Mouse (Mus musculus): ENCODE measurements at regions not wholly inside any gene's neighbourhood (a gene's known extent, or its start where the extent isn't known, plus 50 kb on each side); places are given as distances from the start of the nearest gene placed in this dataset.
A peak's percentile ranks its signal among the peaks of the same experiment; 100 is the strongest.

GRCm38 (mm10) chr1:186354742-186355141, 237.6 kb upstream of the Lyplal1 start:
- no peaks in the 10 kb centered on the region for H3K9me3 ChIP-seq (replicated peaks; ENCODE audit: control insufficient read depth, low read length)
- H3K9ac ChIP-seq (ENCODE audit: low read length) = no peak overlapping the region
- no peak overlapping the region for H3K4me2 ChIP-seq (ENCODE audit: low read depth, low read length)
- H3K4me3 ChIP-seq (replicated peaks; ENCODE audit: low read length) = no peak overlapping the region
- no peak for ATAC-seq (ENCODE audit: insufficient read depth, low FRiP score)
- WGBS = 53% methylated on average over 6 of the region's 6 CpGs
- no peaks in the 10 kb centered on the region for H3K27me3 ChIP-seq (ENCODE audit: control insufficient read depth, insufficient read depth, low read length)
- H3K4me1 ChIP-seq (ENCODE audit: control insufficient read depth, insufficient read depth, low read length) = peaks cover 8% of the 10 kb centered on the region
- no peak overlapping the region for H3K27ac ChIP-seq (ENCODE audit: low read length)
- no peaks in the 10 kb centered on the region for H3K36me3 ChIP-seq (ENCODE audit: control insufficient read depth, insufficient read depth, low read length)

GRCm38 (mm10) chr1:186354072-186354471, 237.0 kb upstream of the Lyplal1 start:
- H3K4me1 ChIP-seq (ENCODE audit: control insufficient read depth, insufficient read depth, low read length) = peaks cover 8% of the 10 kb centered on the region
- no peaks in the 10 kb centered on the region for H3K9me3 ChIP-seq (replicated peaks; ENCODE audit: control insufficient read depth, low read length)
- ATAC-seq (ENCODE audit: insufficient read depth, low FRiP score) = no peak
- no peak overlapping the region for H3K4me3 ChIP-seq (replicated peaks; ENCODE audit: low read length)
- H3K9ac ChIP-seq (ENCODE audit: low read length) = no peak overlapping the region
- H3K27ac ChIP-seq (ENCODE audit: low read length) = no peak overlapping the region
- no peak overlapping the region for H3K4me2 ChIP-seq (ENCODE audit: low read depth, low read length)
- H3K27me3 ChIP-seq (ENCODE audit: control insufficient read depth, insufficient read depth, low read length) = no peaks in the 10 kb centered on the region
- H3K36me3 ChIP-seq (ENCODE audit: control insufficient read depth, insufficient read depth, low read length) = no peaks in the 10 kb centered on the region

GRCm38 (mm10) chr1:186350381-186350780, 233.3 kb upstream of the Lyplal1 start:
- H3K4me2 ChIP-seq (ENCODE audit: low read depth, low read length) = no peak overlapping the region
- no peak overlapping the region for H3K4me3 ChIP-seq (replicated peaks; ENCODE audit: low read length)
- no peaks in the 10 kb centered on the region for H3K9me3 ChIP-seq (replicated peaks; ENCODE audit: control insufficient read depth, low read length)
- WGBS = 80% methylated on average over 4 of the region's 4 CpGs
- no peaks in the 10 kb centered on the region for H3K36me3 ChIP-seq (ENCODE audit: control insufficient read depth, insufficient read depth, low read length)
- H3K27me3 ChIP-seq (ENCODE audit: control insufficient read depth, insufficient read depth, low read length) = no peaks in the 10 kb centered on the region
- ATAC-seq (ENCODE audit: insufficient read depth, low FRiP score) = no peak
- no peaks in the 10 kb centered on the region for H3K4me1 ChIP-seq (ENCODE audit: control insufficient read depth, insufficient read depth, low read length)
- no peak overlapping the region for H3K9ac ChIP-seq (ENCODE audit: low read length)
- H3K27ac ChIP-seq (ENCODE audit: low read length) = no peak overlapping the region

- Histone ChIP-seq H3K4me3 (replicated peaks; ENCODE audit: low read length) (no peak overlapping the region), H3K9me3 (replicated peaks; ENCODE audit: control insufficient read depth, low read length) (no peaks in the 10 kb centered on the region), H3K27ac (ENCODE audit: low read length) (no peak overlapping the region), H3K4me1 (ENCODE audit: control insufficient read depth, insufficient read depth, low read length) (no peaks in the 10 kb centered on the region), H3K9ac (ENCODE audit: low read length) (no peak overlapping the region), H3K36me3 (ENCODE audit: control insufficient read depth, insufficient read depth, low read length) (no peaks in the 10 kb centered on the region), H3K27me3 (ENCODE audit: control insufficient read depth, insufficient read depth, low read length) (no peaks in the 10 kb centered on the region), H3K4me2 (ENCODE audit: low read depth, low read length) (no peak overlapping the region)
- WGBS = 78% methylated on average over 2 of the region's 2 CpGs
- ATAC-seq (ENCODE audit: insufficient read depth, low FRiP score) = no peak
These were observed 232.9 kb upstream of the Lyplal1 start for GRCm38 (mm10) chr1:186349966-186350365.

- Histone ChIP-seq H3K4me1 (ENCODE audit: control insufficient read depth, insufficient read depth, low read length) (no peaks in the 10 kb centered on the region), H3K4me2 (ENCODE audit: low read depth, low read length) (no peak overlapping the region), H3K27me3 (ENCODE audit: control insufficient read depth, insufficient read depth, low read length) (no peaks in the 10 kb centered on the region), H3K36me3 (ENCODE audit: control insufficient read depth, insufficient read depth, low read length) (no peaks in the 10 kb centered on the region), H3K9ac (ENCODE audit: low read length) (no peak overlapping the region), H3K27ac (ENCODE audit: low read length) (no peak overlapping the region), H3K4me3 (replicated peaks; ENCODE audit: low read length) (no peak overlapping the region), H3K9me3 (replicated peaks; ENCODE audit: control insufficient read depth, low read length) (no peaks in the 10 kb centered on the region)
- peak; percentile 25; the same call in 1 of the 2 replicates for ATAC-seq (ENCODE audit: insufficient read depth, low FRiP score)
- WGBS = 62% methylated on average over 14 of the region's 14 CpGs
These were observed 230.5 kb upstream of the Lyplal1 start for GRCm38 (mm10) chr1:186347413-186348147.

- Histone ChIP-seq H3K9ac (ENCODE audit: low read length) (no peak overlapping the region), H3K4me3 (replicated peaks; ENCODE audit: low read length) (no peak overlapping the region), H3K36me3 (ENCODE audit: control insufficient read depth, insufficient read depth, low read length) (no peaks in the 10 kb centered on the region), H3K4me1 (ENCODE audit: control insufficient read depth, insufficient read depth, low read length) (no peaks in the 10 kb centered on the region), H3K4me2 (ENCODE audit: low read depth, low read length) (no peak overlapping the region), H3K27ac (ENCODE audit: low read length) (no peak overlapping the region), H3K27me3 (ENCODE audit: control insufficient read depth, insufficient read depth, low read length) (no peaks in the 10 kb centered on the region), H3K9me3 (replicated peaks; ENCODE audit: control insufficient read depth, low read length) (no peaks in the 10 kb centered on the region)
- 88% methylated on average over 6 of the region's 6 CpGs for WGBS
- no peak for ATAC-seq (ENCODE audit: insufficient read depth, low FRiP score)
These were observed 228.3 kb upstream of the Lyplal1 start for GRCm38 (mm10) chr1:186345449-186345848.

GRCm38 (mm10) chr1:186342931-186343506, 225.9 kb upstream of the Lyplal1 start:
- H3K36me3 ChIP-seq (ENCODE audit: control insufficient read depth, insufficient read depth, low read length) = no peaks in the 10 kb centered on the region
- H3K9me3 ChIP-seq (replicated peaks; ENCODE audit: control insufficient read depth, low read length) = no peaks in the 10 kb centered on the region
- H3K4me3 ChIP-seq (replicated peaks; ENCODE audit: low read length) = no peak overlapping the region
- H3K4me2 ChIP-seq (ENCODE audit: low read depth, low read length) = no peak overlapping the region
- no peak for ATAC-seq (ENCODE audit: insufficient read depth, low FRiP score)
- no peak overlapping the region for H3K27ac ChIP-seq (ENCODE audit: low read length)
- no peaks in the 10 kb centered on the region for H3K4me1 ChIP-seq (ENCODE audit: control insufficient read depth, insufficient read depth, low read length)
- WGBS = 14% methylated on average over 2 of the region's 2 CpGs
- H3K9ac ChIP-seq (ENCODE audit: low read length) = no peak overlapping the region
- no peaks in the 10 kb centered on the region for H3K27me3 ChIP-seq (ENCODE audit: control insufficient read depth, insufficient read depth, low read length)

GRCm38 (mm10) chr1:186342391-186342790, 225.3 kb upstream of the Lyplal1 start:
- no peak overlapping the region for H3K9ac ChIP-seq (ENCODE audit: low read length)
- no peaks in the 10 kb centered on the region for H3K9me3 ChIP-seq (replicated peaks; ENCODE audit: control insufficient read depth, low read length)
- ATAC-seq (ENCODE audit: insufficient read depth, low FRiP score) = no peak
- H3K4me2 ChIP-seq (ENCODE audit: low read depth, low read length) = no peak overlapping the region
- 75% methylated on average over 1 of the region's 1 CpGs for WGBS
- no peak overlapping the region for H3K27ac ChIP-seq (ENCODE audit: low read length)
- H3K36me3 ChIP-seq (ENCODE audit: control insufficient read depth, insufficient read depth, low read length) = no peaks in the 10 kb centered on the region
- H3K27me3 ChIP-seq (ENCODE audit: control insufficient read depth, insufficient read depth, low read length) = no peaks in the 10 kb centered on the region
- no peak overlapping the region for H3K4me3 ChIP-seq (replicated peaks; ENCODE audit: low read length)
- H3K4me1 ChIP-seq (ENCODE audit: control insufficient read depth, insufficient read depth, low read length) = no peaks in the 10 kb centered on the region

GRCm38 (mm10) chr1:186341878-186342277, 224.8 kb upstream of the Lyplal1 start:
- no peak for ATAC-seq (ENCODE audit: insufficient read depth, low FRiP score)
- H3K9ac ChIP-seq (ENCODE audit: low read length) = no peak overlapping the region
- no peaks in the 10 kb centered on the region for H3K4me1 ChIP-seq (ENCODE audit: control insufficient read depth, insufficient read depth, low read length)
- WGBS = 30% methylated on average over 3 of the region's 3 CpGs
- no peaks in the 10 kb centered on the region for H3K9me3 ChIP-seq (replicated peaks; ENCODE audit: control insufficient read depth, low read length)
- no peak overlapping the region for H3K27ac ChIP-seq (ENCODE audit: low read length)
- no peaks in the 10 kb centered on the region for H3K27me3 ChIP-seq (ENCODE audit: control insufficient read depth, insufficient read depth, low read length)
- H3K4me3 ChIP-seq (replicated peaks; ENCODE audit: low read length) = no peak overlapping the region
- no peak overlapping the region for H3K4me2 ChIP-seq (ENCODE audit: low read depth, low read length)
- H3K36me3 ChIP-seq (ENCODE audit: control insufficient read depth, insufficient read depth, low read length) = no peaks in the 10 kb centered on the region

Measured in stomach, embryonic 16.5 days (tissue).